Comparison of ENCODE assay signal across 8 mouse cellular contexts in the genomic region with DNA sequence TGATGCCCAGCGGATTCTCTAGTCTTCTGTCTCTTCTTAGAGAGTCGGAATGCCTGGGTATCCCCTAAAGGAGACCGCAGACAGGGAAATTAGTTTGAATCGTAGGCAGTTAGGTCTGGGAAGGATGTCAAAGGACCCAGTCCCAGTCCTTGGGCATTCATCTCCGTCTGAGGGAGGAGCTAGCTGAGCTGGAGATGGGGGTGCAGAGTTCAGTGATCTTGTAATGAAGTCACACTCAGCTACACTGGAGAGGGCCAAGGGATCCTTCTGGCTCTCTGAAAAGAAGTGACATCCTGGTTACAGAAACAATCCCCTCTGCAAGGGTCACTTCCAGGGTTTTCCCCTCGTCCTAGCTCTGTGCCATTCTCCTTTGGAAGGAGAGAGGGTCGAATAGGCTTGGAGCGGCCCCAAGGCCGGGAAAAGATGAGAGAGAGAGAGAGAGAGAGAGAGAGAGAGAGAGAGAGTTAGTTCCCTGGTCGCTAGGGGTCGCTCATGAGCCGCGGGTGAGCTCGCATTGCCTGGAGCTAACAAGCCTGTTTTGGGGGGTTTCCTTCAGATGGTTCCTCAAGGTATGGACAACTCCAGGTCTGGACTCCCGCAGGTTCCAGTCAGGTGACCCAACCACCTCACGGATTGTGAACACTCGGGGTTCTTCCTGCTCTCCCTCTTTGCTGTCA. TPM values are rescaled to one million over a fixed set of nuclear protein-coding genes. Genes with fewer than 3 reads are reported as not detected.
A peak's percentile ranks its signal among the peaks of the same experiment; 100 is the strongest.
DNase-seq lines count a peak whose midpoint lies in the region; ATAC-seq and TF ChIP-seq lines count a peak whose summit lies in the region.

No protein-coding gene starts in this region.

- intact Hi-C loops in left cerebral cortex, postnatal 4 days (cut with DNase I), result no loop called here

- H3K4me1 ChIP-seq in cerebellum, adult 2 months (ENCODE audit: control insufficient read depth, insufficient read depth, low read length), result peaks cover 11% of the 10 kb centered on the region; the same call in 1 of the 2 replicates
- peaks cover 9% of the 10 kb centered on the region; the same call in 1 of the 2 replicates for H3K4me1 ChIP-seq in intestine, embryonic 15.5 days (replicated peaks)
- peaks cover 52% of the 10 kb centered on the region for H3K4me1 ChIP-seq in midbrain, embryonic 10.5 days

- H3K4me2 ChIP-seq in intestine, embryonic 15.5 days (replicated peaks), result peak overlapping the region; percentile 70

- WGBS in cerebellum, adult 2 months, result 8% methylated on average over 17 of the region's 17 CpGs
- WGBS in intestine, embryonic 15.5 days, result 11% methylated on average over 17 of the region's 17 CpGs
- 10% methylated on average over 17 of the region's 17 CpGs for WGBS in midbrain, embryonic 10.5 days

- TF ChIP-seq CTCF in cerebellum, adult 2 months (IDR thresholded peaks at IDR 0.05; ENCODE audit: borderline replicate concordance, insufficient read depth, low read depth, low read length), result peak; percentile 86

- no peak for TF ChIP-seq POLR2A in cerebellum, adult 2 months (IDR thresholded peaks at IDR 0.05; ENCODE audit: borderline replicate concordance, insufficient read depth, low read length)

- H3K9me3 ChIP-seq in intestine, embryonic 15.5 days, result no peaks in the 10 kb centered on the region
- H3K9me3 ChIP-seq in midbrain, embryonic 10.5 days (replicated peaks), result no peaks in the 10 kb centered on the region

- H3K36me3 ChIP-seq in intestine, embryonic 15.5 days, result no peaks in the 10 kb centered on the region
- H3K36me3 ChIP-seq in midbrain, embryonic 10.5 days, result no peaks in the 10 kb centered on the region

- no peaks in the 10 kb centered on the region for H3K27me3 ChIP-seq in cerebellum, adult 2 months (ENCODE audit: control insufficient read depth, insufficient read depth, low read length)
- peaks cover 10% of the 10 kb centered on the region for H3K27me3 ChIP-seq in intestine, embryonic 15.5 days (replicated peaks)
- H3K27me3 ChIP-seq in midbrain, embryonic 10.5 days (ENCODE audit: low read depth, poor library complexity, severe bottlenecking), result peaks cover 48% of the 10 kb centered on the region

- H3K9ac ChIP-seq in intestine, embryonic 15.5 days, result no peak overlapping the region

- peak; percentile 80 to 88 for DNase-seq in left cerebral cortex, adult 18-20 months (ENCODE audit: low spot score in 2 of 2)
- DNase-seq in left cerebral cortex, adult 11 months (ENCODE audit: low spot score), result no peak
- peak; percentile 77 to 86 for DNase-seq in cerebellum, adult 2 months
- DNase-seq in left cerebral cortex, postnatal 4 days, result peak; percentile 84
- DNase-seq in midbrain, embryonic 10.5 days (ENCODE audit: low spot score), result peak; percentile 72
- DNase-seq in spleen, adult 12 weeks (ENCODE audit: low spot score), result peak; percentile 40

- H3K4me3 ChIP-seq in cerebellum, adult 2 months (replicated peaks; ENCODE audit: insufficient read depth, low read depth, low read length), result peak overlapping the region; percentile 47
- H3K4me3 ChIP-seq in intestine, embryonic 15.5 days (replicated peaks), result no peak overlapping the region
- peak overlapping the region; percentile 75 for H3K4me3 ChIP-seq in midbrain, embryonic 10.5 days

- H3K27ac ChIP-seq in cerebellum, adult 2 months (ENCODE audit: insufficient read depth, low read length), result peak overlapping the region; percentile 27; the same call in 1 of the 2 replicates
- H3K27ac ChIP-seq in intestine, embryonic 15.5 days, result no peak overlapping the region
- H3K27ac ChIP-seq in midbrain, embryonic 10.5 days (replicated peaks), result peak overlapping the region; percentile 89

- peak; percentile 28 for ATAC-seq in frontal cortex, adult (ENCODE audit: low TSS enrichment)
- peak; percentile 30; the same call in 1 of the 2 replicates for ATAC-seq in intestine, embryonic 15.5 days

RNA-seq across cellular contexts. Expression of a gene that starts 1.0 kb away (rescaled TPM):
- 100 to 1,000 TPM; 538 to 565 TPM for total RNA-seq in left cerebral cortex, adult 18-20 months (2021)
- 386 and 396 TPM in 2 replicates for polyA plus RNA-seq in cerebellum, adult 2 months (2012; rRNA removed)
- polyA plus RNA-seq in intestine, embryonic 15.5 days (2015; fragmentation: Nextera tagmentation; extraction: Ambion mirVana), result 0.80 and 0.97 TPM in 2 replicates
- total RNA-seq in left cerebral cortex, postnatal 4 days (2021), result 100 to 1,000 TPM; 158 to 181 TPM
- 0.99 and 2.1 TPM in 2 replicates for polyA plus RNA-seq in midbrain, embryonic 10.5 days (2016; fragmentation: Nextera tagmentation; extraction: Ambion mirVana)

RNA-seq across cellular contexts. Expression of a gene that starts 21.1 kb away (rescaled TPM):
- total RNA-seq in left cerebral cortex, adult 18-20 months (2021), result 1 to 10 TPM; 2.0 to 2.1 TPM
- polyA plus RNA-seq in cerebellum, adult 2 months (2012; rRNA removed), result 3.3 and 3.7 TPM in 2 replicates
- polyA plus RNA-seq in intestine, embryonic 15.5 days (2015; fragmentation: Nextera tagmentation; extraction: Ambion mirVana), result 4.9 and 5.2 TPM in 2 replicates
- 1 to 10 TPM; 2.1 to 2.3 TPM for total RNA-seq in left cerebral cortex, postnatal 4 days (2021)
- polyA plus RNA-seq in midbrain, embryonic 10.5 days (2016; fragmentation: Nextera tagmentation; extraction: Ambion mirVana), result 0.39 and 0.97 TPM in 2 replicates

RNA-seq across cellular contexts. Expression of a gene that starts 50.1 kb away (rescaled TPM):
- total RNA-seq in left cerebral cortex, adult 18-20 months (2021), result 10 to 100 TPM; 25.0 to 25.1 TPM
- 32.0 and 34.7 TPM in 2 replicates for polyA plus RNA-seq in cerebellum, adult 2 months (2012; rRNA removed)
- 10.7 and 11.3 TPM in 2 replicates for polyA plus RNA-seq in intestine, embryonic 15.5 days (2015; fragmentation: Nextera tagmentation; extraction: Ambion mirVana)
- total RNA-seq in left cerebral cortex, postnatal 4 days (2021), result 10 to 100 TPM; 30.0 to 31.2 TPM
- 14.1 and 17.1 TPM in 2 replicates for polyA plus RNA-seq in midbrain, embryonic 10.5 days (2016; fragmentation: Nextera tagmentation; extraction: Ambion mirVana)

Comparison
In these comparisons a context has a peak if more than half of its experiments do, and no peak if none do; other contexts are left out.
1. RNA of a gene that starts 1.0 kb away (polyA plus RNA-seq): 386 to 396 TPM in cerebellum, adult 2 months; 0.99 to 2.1 TPM in midbrain, embryonic 10.5 days and 0.80 to 0.97 TPM in intestine, embryonic 15.5 days; every median in the first group is over 100 times any median in the second.